Mouse (Mus musculus) 3T3-L1 (cell line): Measurements from ENCODE around the gene Katnbl1.
"Not testable (repeated sequence)": the region's sequence is repeated elsewhere in the genome, so short reads cannot be mapped to it uniquely, and the experiment has no call there.

ENCODE experiments used
- DNase-seq: peaks from one replicate; pipeline ENCODE4 v3.0.0-alpha.2; 2015; ENCODE audit warnings: low read depth, low spot score

The Katnbl1 gene

GRCm38 (mm10) chr2:112392689-112393088 lies 13.7 kb downstream of the Katnbl1 start:
- DNase-seq, result no peak

DNA sequence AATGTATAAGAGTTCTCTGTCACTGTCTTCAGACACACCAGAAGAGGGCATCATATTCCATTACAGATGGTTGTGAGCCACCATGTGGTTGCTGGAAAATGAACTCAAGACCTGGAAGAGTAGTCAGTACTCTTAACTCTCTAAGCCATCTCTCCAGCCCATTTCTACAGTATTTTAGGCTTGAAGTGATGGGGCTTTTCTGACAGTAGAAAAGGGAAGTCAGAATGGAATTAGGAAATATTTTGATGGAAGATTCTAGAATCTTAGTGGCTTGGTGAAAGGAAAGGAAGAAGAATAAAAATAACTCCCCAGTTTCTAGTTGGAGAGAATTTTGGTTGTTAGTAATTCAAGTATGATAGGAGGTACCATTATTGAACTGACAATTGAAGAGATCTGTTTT lies 14.9 kb downstream of the Katnbl1 start:
- no peak for DNase-seq

DNA sequence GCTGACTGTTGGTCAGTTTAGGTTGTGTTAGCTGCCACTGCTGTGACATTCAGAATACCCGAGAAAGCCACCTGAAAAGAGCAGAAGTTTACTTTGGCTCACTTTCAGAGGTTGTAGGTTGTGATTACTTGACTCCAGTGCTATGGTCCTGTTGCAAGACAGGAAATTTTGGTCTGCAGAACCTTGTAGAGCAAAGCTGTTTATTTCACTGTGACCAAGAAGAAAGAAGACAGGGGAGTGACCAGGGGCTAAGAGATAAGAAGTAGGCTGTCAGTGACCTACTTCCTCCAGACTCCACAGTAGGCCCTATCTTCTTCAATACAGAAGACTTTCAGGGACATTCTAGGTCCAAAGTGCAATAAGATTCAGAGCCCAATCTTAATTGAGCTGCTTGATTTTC lies 17.6 kb downstream of the Katnbl1 start:
- no peak for DNase-seq

GRCm38 (mm10) chr2:112407030-112407429 lies 28.0 kb downstream of the Katnbl1 start:
- no peak for DNase-seq

- DNase-seq, result no peak
These were observed 46.3 kb downstream of the Katnbl1 start for GRCm38 (mm10) chr2:112425308-112425707.

- not testable (repeated sequence) for DNase-seq
These were observed 49.5 kb downstream of the Katnbl1 start for GRCm38 (mm10) chr2:112428534-112428933.

DNA sequence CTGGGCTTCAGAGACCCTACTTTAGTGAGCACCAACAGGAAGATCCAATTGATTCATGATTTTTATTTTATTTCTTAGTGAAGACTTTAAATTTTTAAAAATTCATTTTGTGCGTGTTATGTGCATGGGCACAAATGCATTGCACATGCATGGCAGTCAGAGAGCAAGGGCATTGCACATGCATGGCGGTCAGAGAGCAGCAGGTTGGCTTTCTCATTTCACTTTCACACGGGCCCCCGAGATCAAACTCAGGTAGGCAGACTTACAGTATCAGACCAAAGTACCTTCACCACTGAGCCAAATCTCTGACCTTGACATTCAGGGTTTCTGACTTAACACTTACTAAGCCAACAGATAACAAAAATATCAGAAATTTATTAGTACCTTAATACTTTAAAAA lies 50.7 kb downstream of the Katnbl1 start:
- no peak for DNase-seq

DNA sequence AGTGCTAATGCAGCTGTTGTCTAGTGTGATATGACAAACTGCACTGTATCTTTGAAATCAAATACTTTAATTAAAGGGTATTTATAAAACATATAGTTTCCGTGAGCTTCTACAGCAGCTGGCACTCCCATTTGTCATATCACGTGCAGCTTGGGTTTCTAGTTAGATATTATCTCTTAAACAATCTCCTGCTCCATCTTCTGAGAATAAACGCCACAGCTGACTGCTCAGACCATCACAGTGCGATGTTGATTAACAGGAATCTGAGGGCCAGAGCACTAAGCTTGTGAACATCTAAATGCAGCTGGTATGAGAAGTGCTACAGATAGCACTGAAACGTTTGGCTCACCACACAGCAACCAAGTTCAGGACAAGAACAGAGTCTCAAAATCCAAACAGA lies 51.4 kb downstream of the Katnbl1 start:
- no peak for DNase-seq

DNA sequence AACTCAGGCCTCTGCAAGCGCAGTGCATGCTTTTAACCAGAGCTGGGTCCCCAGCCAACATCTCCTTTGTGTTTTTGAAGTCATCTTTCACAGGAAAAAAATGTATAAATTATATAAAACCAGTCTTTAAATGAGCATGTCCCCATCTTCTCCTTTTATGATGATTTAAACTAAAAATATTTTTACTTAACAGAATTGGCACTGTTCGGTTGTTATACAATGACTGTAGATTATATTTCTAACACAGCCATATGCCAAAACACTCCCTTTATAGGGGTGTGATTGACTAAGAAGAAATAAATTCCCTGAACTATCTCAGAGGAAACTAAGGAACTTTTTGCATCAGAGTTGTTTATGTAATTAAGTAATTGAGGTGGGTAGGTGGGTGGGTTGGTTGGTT lies 53.5 kb downstream of the Katnbl1 start:
- no peak for DNase-seq

DNA sequence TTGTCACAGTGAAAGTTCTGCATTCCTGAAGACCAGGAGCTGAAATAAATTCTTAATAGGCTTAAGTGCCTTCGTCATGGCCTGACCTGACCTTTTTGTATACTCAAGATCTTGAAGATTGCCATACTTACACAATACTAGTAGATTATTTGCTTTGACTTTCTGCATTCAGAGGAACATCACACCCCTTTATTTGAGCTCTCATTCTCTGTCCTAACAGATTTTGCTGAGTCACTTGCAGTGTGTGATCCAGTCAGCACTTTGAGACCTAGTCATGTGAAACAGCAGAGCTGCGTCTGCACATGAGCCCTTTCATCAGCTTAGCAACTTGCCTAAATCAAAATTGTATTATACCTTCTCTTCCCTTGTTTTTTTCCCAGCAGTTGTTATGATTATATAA lies 54.3 kb downstream of the Katnbl1 start:
- DNase-seq, result peak; percentile 80

DNA sequence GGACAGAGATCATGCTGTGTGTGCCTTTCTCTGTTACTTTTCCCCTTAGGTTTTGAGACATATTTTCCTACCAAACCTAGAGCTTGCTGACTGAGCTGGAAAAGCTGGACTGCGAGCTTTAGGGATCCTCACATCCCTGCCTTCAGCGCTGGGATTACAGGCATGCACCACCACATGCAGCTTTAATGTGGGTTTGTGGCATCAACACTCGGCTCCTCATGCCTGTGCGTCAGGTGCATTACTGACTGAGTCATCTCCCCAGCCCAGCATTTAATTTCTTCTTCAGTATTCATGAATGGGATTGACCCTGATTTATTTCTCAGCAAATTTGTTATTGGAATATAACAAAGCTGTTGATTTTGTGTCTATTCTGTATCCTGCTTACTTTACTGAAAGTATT lies 57.3 kb downstream of the Katnbl1 start:
- DNase-seq, result no peak

- no peak for DNase-seq
These were observed 58.6 kb downstream of the Katnbl1 start for GRCm38 (mm10) chr2:112437589-112437988.

DNA sequence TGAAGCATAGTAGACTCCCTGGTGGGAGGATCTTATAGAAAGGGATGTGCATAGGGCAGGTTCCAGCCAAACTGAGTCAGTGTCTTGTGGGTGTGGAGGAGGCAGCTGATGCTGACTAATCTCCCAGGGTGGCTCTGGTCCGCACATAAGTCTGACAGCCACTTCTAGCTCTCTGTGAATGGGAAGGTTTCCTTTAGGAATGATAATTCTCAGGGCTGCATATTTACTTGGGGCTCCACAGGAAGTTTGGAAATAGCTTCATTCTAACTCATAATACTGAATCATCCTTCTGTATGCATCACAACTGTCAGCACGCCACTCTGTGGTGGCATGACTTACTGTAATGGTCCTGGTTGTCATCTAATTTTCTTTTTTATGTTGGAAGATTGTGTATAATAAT lies 64.5 kb downstream of the Katnbl1 start:
- peak; percentile 97 for DNase-seq

DNA sequence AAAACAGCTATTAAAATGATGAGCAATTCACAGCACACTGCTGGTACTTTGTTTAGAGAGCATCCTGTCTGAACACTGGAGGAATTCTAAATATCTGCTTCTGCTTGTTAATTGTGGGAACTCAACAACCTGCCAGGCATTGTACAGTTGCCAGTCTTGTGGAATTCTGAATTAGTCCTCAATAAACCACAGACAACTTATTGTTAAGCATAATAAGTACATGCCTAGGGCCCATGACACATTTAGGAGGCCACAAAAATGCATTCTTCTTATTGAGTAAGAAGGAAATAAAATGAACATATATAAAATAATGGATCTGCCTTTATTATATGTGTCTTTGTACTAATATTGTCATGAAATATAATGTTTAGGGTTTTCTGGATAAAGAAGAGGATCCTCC lies 66.5 kb downstream of the Katnbl1 start:
- peak; percentile 79 for DNase-seq

DNA sequence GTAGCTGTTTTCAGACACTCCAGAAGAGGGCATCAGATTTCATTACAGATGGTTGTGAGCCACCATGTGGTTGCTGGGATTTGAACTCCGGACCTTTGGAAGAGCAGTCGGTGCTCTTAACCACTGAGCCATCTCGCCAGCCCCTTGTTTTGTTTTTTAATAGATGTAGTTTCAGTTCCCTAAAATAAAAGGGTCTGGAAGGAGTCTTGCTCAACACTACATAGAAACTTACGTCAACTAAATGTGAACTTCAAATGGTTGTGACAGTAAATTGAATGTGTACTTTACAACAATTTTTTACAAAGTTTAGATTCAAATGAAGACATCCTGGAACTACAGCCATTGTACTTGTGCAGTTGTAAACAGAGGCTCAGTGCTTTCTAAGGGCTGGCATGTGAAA lies 69.0 kb downstream of the Katnbl1 start:
- not testable (repeated sequence) for DNase-seq

GRCm38 (mm10) chr2:112448510-112449059 lies 69.6 kb downstream of the Katnbl1 start:
- DNase-seq, result no peak

DNA sequence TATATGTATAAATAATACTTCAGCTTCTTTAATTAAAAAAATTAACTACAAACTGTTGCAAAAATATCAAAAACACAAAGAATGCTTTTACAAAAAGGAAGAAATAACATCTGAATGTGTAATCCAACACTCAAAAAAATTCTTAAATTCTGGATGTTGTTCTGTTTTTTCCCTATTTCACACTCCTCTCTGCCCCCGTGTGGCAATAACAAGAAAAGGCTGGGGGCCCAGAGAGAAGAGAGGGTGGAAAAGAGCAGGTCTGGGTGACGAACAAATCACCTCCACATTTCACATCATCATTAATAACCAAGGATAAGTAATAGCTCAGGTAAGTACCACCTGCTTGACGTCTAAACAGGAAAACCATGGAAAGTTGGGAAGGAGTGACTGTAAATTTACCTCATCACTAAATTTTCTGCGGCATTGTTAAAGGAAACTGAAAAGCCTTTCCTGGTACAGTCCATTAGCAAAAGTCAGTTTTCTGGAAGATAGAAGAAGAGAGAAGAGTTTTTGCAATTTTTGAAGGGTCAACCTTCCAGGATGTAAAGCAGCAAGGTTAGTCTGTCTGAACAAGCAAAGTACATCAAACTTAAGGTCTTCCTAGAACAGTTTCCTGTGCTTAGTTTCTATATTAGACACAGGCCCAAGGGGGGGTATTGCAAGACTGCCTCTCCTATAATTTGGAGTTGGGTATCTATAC lies 70.7 kb downstream of the Katnbl1 start:
- peak; percentile 83 for DNase-seq

DNA sequence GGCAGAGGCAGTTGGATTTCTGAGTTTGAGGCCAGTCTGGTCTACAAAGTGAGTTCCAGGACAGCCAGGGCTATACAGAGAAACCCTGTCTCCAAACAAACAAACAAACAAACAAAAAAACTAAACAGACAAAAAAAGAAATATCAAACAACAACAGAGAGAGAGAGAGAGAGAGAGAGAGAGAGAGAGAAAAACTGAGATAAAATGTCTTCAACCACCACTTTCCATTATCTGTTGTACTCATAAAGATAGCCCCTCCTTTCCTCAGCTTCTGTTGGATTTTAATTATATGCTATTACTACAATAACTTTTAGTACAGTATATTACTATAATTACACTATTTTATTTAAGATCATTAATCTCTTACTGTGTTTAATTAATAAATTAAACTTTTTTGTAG lies 73.5 kb downstream of the Katnbl1 start:
- not testable (repeated sequence) for DNase-seq

GRCm38 (mm10) chr2:112454125-112454861 lies 75.3 kb downstream of the Katnbl1 start:
- peak; percentile 39 for DNase-seq

- peak; percentile 94 for DNase-seq
These were observed 76.0 kb downstream of the Katnbl1 start, which contains the start of gene Emc7 for GRCm38 (mm10) chr2:112454862-112455564. Gene Emc7, plus strand, starts transcription at chr2:112454997.

DNA sequence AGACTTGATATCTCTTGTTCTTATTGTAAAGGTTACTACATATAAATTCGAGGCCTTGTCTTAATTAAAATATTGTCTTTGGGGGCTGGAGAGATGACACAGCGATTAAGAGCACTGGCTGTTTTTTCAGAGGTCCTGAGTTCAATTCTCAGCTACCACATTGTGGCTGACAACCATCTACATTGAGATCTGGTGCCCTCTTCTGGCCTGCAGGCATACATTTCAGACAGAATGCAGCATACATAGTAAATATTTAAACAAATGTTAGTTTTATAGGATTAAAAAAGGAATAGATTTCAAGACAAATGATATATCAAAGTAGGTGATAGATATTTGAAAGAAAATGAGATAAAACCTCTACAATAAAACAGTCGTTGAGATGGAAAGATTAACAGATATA lies 81.5 kb downstream of the Katnbl1 start:
- DNase-seq, result no peak
